Mouse (Mus musculus): ENCODE data around the gene Thrap3.
"Not testable (repeated sequence)": the region's sequence is repeated elsewhere in the genome, so short reads cannot be mapped to it uniquely, and the experiment has no call there.

The Thrap3 gene

DNA sequence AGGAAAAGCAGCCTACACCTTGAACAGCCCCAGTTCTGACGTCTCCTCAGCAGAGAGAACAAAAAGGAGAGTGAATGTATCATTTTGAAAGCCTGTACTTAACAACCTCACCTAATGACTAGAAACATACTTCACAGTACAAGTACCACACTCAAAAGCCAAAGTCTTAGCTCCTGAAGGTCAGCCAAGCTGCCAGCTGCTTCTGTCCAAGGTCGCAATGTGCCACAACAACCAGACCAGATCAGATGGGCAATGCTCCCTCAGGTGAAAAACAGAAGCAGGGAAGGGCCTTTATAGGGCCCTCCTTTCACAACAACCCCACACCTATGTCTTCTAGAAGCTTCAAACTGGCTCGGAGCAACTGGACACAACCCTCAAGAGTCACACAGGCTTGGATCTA lies 36.5 kb downstream of the Thrap3 start:
- no peak for DNase-seq (ENCODE audit: low read depth)

DNA sequence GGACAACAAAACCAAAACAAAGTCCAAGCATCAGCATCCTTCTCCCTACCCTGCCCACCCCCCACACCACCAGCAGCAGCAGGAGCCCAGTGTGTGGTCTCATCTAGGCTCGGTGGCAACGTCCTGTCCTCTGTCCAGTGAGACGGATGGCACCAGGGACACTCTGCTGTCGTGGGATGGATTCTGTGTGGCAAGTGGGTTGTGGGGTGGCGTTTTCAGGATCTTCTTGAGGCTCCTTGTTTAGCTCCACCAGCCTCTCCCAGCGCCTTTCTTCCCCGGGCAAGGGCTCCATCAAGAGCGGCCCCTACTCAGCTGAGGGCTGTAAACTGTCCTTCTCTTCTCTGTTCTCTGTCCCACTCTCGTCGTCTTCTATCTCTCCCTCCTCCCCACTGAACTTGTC lies 37.5 kb downstream of the Thrap3 start:
- not testable (repeated sequence) for DNase-seq (ENCODE audit: low read depth)

DNA sequence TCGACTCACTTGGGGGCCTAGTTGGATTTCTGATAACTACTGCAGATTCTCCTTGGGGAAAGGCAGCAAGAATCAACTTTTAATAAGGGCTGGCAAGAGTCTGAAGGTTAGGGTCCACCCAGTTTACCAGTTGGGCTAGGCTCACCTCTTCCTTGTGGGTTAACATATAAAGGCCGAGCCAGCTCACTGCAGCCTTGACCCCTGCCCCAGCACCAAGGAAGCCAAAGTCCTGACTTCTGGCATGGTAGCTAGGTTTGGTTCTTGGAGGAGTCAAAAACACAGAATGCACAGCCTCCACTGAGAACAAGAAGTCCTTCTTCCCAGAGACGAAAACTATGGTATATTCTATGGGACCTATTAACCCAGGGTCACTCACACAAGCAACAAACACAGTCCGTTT lies 38.9 kb downstream of the Thrap3 start:
- no peak for DNase-seq (ENCODE audit: low read depth)

DNA sequence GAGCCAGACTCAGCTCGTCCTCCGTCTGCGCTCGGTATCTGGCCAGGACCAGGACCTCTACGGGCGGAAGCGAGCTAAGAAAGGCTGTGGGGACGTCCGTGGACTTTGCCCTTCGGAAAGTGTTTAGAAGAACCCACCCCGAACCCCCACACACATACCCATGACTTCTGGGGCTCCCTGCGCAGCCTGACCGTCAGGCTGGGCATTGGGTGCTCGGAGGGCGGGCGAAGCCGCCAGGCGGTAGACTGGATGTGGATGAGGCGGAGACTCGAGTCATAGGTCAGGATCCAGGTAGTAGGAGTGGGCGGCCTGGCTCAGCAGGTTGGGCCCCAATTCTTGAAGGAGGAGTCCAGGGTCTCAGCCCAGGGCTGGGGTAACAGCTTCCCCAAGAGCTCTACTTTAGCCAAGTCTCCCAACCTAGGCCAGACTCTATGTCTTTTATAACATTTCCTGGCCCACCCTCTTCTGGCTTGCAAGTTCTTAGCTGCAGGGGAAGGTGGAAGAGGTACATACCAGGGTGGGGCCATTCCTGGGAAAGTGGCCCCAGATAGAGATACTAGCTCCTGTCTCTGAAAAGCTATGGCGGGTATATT lies 39.4 kb downstream of the Thrap3 start, which contains the start of gene Sh3d21:
Gene Sh3d21 (minus strand): TSS at position 425 of the 593 bp plus-strand sequence.
- DNase-seq (ENCODE audit: low read depth), result peak; percentile 21

DNA sequence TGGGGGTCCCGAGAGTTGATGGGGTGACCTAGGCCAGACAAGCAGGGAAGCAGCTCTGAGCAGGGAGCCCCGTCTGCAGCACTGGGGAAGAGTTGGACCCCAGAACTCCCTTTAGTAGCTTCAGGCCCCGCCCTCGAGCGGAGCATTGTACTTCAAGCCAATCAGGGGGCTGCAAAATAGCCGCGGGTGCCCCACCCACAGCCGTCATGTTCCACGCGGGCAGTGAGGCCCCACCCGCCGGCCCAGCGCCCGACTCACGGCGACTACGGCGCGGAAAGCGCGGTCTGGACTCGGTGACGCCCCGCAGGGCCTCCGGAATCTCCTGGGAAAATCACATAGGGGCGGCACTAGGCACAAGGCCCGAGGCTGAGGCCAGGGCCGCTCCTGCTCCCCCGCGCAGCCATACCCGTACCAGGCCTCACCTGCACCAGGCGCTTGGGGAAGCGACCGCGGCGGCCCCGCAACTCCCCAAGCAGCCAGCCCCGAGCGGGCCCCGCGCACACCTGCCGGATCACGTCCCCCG lies 40.0 kb downstream of the Thrap3 start:
- peak; percentile 77 for DNase-seq (ENCODE audit: low read depth)

DNA sequence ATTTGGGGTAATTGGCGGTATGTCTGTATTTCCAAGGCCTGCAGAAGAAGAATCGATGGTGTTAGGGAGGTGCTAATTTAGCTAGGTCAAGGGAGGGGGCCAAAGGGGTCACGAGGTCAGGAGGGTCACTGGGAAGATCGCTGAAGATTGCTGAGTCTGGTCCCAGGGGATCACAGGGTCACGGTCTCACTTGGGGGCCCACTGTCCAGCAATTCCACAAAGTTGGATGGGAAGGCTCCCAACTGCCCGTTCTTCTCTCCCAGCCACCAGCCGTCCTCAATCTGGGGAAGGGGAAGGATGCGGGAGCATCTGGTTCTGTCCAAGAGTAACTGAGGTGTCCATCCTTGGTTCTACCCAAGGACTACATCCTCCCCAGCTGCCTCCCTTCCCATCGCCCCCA lies 40.6 kb downstream of the Thrap3 start:
- no peak for DNase-seq (ENCODE audit: low read depth)

DNA sequence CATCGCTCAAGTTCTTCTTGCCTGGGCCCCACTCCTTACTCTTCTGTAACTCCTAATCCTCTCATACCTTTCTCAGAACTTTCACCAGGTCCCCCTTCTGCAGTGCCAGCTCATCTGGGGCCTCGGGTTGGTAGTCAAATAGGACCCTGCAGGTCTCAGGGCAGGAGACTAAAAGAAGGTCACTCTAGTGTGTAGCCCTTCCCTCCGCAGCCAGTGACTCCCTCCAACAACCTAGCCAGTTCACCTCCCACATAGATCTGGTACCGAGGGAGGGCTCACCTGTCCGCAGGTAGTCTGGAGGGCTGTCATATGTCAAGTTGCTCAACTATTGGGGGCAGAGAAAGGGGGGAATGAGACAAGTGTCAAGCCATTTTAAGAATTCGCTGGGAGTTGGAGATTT lies 41.1 kb downstream of the Thrap3 start:
- DNase-seq (ENCODE audit: low read depth), result no peak

DNA sequence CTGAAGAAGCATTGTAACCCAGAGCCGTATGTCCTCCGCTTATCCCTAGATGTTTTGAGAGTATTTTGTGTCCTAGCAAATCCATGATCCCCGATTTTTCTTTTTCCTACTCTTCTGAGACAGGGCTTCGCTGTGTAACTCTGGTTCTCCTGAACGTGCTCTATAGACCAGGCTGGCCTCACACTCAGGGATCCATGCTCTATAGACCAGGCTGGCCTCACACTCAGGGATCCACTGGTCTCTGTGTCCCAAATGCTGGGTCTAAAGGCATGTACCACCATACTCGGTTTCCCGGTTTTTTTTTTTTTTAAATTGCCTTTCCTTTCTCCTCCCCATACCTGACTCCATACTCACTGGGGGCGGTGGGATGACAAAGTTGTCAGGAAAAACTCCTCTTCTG lies 41.6 kb downstream of the Thrap3 start:
- DNase-seq (ENCODE audit: low read depth), result no peak

DNA sequence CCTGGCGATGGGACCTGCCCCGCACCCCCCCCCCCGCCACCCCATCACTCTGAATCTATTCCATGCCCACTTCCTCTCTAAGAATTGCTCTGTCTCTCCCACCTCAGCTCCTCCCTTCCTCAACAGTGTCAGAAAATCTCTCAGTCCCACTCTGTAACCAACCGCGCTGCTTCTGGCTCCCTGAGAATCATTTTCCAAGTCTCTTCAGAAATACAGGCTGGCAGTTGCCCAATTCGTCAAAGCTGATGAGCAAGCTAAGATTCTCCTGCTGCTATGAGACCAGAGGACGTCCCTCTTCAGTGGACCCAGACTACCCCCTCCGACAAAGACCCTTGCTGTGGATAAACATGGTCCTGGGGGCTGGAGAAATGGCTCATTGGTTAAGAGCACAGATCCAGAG lies 43.1 kb downstream of the Thrap3 start:
- DNase-seq (ENCODE audit: low read depth), result no peak

DNA sequence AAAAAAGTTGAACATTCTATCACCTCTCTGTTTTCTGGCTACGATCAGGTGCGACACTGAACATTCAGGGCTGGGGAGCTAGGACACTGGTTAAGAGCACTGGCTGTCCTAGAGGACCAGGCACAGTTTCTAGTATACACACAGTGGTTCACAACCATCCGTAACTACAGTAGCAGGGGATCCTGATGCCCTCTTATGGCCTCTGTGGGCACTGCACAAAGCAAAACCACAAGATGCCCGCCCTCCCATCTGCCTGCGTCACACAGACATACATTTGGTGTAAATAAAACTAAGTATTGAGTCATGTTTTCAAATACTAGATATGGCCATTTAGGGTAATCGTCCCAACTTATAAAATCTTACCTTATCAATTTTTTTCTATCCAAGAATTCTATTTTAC lies 45.0 kb downstream of the Thrap3 start:
- peak; percentile 34 for DNase-seq (ENCODE audit: low read depth)

DNA sequence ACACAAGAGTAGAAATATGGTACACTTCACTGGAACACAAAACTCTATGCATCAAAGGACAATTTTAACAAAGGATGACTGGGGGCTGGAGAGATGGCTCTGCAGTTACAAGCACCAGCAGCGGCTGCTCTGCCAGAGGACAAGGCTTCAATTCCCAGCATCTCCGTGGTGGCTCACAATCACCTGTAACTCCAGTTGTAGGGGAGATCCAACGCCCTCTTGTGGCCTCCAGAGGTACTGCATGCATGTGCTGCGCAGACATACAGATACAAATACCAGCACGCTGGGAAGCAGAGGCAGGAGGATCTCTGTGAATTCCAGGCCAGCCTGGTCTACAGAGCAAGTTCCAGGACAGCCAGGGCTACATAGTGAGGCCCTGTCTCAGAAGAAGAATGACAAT lies 45.9 kb downstream of the Thrap3 start:
- DNase-seq (ENCODE audit: low read depth), result no peak

DNA sequence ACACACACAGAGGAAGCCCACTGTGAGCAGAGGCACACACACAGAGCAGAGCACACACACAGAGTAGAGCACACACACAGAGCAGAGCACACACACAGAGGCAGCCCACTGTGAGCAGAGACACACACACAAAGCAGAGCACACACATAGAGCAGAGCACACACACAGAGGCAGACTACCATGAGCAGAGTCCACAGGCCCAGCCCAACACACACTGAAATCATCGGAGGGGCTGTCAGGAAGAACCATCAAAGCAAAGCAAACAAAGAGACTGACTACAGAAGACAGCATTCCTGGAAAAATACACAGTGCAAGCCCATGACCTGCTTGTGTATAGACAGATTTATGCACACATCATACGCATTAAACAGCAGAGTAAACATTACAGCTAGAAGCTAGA lies 46.7 kb downstream of the Thrap3 start:
- DNase-seq (ENCODE audit: low read depth), result no peak

DNA sequence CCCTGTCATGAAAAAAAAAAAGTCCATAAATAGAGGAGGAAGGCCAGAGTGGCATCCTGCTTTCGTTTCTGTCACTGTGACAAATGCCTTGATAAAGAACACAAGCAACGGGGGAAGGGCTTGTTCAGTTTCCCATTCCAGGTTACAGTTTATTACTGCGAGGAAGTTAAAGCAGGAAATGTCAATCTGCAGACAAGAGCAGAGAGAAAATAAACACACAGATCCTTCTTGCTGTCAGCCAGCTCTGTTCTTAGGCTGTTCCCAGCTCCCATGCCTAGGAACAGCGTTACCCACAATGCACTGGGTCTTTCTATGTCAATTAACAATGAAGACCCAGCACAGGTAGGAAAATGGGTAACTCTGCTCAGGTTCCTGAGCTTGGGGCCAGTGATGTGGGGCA lies 47.4 kb downstream of the Thrap3 start:
- no peak for DNase-seq (ENCODE audit: low read depth)

DNA sequence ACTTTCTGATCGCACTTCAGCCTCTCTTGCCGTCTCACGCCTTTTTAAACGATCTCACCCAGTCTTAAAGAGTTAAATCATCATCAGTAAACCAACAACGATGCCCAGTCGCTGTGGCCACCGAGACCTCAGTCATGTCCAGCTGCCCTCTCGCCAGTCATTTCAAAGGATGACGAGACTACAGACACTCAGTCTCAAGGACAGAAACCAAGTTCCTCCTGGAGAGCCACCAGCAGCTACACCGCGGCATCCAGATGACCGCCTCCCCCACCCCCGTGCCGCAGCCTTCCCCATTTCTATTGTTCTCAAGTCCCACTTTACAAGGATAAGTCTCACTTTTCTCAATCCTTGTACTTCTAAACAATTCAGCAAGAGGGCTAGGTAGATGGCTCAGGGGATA lies 49.7 kb downstream of the Thrap3 start:
- DNase-seq (ENCODE audit: low read depth), result no peak

DNA sequence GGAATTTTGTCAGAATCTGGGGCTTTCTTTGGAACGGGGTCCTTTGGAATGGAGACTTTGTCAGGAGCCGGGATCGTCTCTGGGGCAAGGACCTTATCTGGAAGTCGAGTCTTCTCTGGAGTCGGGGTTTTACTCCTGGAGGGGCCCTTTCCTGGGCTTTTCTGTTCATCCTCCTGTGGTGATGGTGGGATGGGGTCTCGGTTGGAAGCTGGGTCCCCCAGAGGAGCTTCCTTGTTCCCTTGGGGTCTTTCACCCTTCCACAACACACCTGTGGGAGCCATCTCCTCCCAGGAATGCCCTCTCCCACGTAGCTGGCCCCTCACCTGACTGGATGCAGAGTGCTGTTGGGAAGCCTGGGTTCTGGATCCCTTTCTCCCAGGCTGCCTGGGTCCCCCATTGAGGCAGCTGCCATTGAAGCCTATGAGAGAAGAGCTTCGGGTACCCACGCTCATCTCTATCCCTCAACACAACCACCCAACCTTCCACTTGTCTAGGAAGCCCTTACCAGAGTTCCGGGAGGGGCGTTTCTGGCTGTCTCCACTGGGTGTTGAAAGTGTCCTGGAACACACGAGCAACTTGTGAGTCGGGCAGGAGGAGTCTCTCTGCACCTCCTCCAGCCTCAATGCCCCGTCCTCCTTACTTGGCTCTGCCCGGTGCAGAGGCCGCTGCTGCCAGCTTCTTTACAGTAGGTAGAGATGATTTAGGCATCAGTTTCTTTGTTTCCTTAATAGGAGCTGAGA lies 50.7 kb downstream of the Thrap3 start:
- no peak for DNase-seq (ENCODE audit: low read depth)

DNA sequence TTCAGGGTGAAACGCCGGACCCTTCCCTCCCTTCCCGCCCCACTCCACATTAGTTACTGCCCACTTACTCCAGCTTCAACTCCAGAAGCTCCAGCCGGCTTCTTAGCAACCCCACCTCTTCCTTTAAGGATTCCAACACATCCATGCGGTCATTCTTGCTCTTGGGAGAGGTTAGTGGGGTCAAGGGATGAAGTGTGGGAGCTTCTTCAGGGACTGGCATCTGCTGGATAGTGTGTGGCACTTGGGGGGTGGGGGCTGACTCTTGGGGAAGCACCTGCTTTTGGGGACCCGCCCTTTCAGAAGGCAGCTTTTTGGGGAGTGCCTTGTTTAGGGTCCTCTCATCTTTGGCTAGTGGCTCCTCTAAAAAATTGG lies 51.6 kb downstream of the Thrap3 start:
- DNase-seq (ENCODE audit: low read depth), result no peak

DNA sequence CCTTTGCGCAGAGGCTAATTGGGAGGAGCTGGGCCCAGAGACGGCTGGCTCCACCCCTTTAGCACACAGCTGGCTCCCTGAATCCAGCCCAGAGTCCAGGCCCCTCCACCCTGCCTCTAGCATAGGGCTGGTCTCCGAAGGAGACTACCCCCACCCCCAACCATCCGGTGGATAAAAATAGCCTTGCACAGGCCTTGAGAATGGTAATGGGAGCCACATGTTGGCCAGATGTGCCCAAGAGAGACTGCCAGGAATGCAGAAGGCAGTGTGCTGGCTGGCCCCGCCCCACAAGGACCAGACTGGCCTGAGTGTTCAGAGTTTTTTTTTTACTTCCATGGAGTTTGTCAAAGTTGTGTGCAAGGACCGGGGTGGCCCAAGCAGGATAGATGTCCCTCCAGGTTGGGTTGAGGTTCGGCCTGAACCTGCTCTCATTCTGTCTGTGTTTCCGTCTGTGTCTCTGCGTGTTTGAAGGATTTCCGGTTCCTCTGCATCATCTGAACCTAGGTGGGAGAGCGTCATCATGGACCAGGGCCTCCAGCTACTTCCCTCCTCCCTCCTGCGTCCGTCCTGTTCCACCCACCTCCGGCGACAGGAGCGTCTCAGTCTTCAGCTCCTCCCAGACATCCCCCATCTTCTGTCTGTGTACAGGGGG lies 52.1 kb downstream of the Thrap3 start:
- no peak for DNase-seq (ENCODE audit: low read depth)

DNA sequence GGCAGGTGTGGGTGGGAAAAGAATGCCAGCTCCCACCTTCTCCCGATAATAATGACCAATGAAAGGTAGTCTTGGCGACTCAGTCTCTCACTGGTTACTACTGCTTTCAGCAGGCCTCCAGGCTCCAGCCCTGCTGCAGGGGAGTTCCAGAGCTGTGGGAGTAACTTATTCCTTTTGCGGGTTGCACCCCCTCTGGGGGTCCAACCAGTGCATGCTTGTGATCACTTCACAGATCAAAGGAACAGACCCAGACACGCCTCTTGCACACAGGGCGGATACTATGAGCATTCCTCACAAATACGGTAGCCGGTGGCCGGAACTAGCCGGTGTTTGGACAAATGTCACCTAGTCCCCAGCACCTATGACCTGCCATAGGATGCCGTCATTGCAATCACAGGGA lies 52.8 kb downstream of the Thrap3 start:
- no peak for DNase-seq (ENCODE audit: low read depth)

DNA sequence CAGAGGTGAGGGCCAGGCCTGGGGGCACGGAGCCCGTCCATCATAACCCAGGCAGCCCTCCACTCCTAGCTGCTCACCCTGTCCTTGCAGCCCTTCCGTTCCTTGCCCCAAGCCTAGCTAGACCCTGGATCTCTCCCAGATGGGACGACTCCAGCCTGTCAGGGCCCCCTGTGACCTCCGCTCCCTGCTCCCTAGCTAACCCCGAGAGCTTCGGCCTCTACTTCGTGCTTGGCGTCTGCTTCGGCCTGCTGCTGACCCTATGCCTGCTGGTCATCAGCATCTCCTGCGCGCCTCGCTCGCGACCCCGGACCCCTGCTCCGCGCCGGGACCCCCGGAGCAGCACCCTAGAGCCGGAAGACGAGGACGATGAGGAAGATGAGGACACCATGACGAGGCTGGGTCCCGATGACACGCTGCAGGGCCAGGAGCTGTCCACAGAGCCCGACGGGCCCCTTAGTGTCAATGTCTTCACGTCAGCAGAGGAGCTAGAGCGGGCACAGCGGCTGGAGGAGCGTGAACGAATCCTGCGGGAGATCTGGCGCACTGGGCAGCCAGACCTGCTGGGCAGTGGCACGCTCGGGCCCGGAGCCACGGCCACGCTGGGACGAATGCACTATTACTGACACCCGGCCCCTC lies 53.4 kb downstream of the Thrap3 start:
- DNase-seq (ENCODE audit: low read depth), result no peak

DNA sequence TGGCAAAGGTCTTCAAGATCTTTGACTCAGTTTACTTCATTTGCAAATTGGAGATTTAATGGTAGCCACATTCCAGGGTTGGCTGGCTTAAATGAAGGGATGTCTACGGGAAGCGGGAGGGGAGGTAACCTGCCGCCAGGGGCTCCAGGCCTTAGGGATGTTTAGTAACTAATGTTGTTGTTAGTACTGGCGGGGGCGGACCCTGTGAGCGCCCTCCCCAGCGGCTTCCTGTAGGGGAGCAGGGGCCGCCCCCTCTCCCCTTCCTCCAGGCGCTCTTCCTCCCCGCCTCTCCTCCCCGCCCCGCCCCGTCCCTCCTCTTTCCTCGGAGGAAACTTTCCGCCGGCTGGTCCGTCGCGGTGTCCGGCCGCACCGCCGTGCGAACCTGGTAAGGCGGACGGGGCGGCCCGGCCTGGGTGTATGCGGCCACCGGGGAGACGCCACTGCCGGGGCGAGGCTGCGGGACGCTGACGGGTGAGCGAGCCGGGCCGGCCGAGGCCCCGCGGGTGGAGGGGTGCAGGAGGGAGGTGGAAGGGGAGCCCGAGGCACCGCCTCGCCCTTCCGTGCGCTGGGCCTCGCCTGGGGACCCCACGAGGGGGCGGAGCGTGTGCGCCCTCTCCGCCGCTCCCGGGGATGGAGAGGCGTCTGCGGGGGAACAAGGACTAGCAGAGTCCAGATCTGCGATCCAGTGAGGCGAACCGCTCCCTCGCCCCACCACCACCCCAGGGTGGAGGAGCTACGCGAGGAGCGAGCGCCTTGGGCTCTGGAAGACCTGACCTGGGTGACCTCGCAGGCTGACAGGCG lies 54.2 kb downstream of the Thrap3 start:
- DNase-seq (ENCODE audit: low read depth), result no peak

DNA sequence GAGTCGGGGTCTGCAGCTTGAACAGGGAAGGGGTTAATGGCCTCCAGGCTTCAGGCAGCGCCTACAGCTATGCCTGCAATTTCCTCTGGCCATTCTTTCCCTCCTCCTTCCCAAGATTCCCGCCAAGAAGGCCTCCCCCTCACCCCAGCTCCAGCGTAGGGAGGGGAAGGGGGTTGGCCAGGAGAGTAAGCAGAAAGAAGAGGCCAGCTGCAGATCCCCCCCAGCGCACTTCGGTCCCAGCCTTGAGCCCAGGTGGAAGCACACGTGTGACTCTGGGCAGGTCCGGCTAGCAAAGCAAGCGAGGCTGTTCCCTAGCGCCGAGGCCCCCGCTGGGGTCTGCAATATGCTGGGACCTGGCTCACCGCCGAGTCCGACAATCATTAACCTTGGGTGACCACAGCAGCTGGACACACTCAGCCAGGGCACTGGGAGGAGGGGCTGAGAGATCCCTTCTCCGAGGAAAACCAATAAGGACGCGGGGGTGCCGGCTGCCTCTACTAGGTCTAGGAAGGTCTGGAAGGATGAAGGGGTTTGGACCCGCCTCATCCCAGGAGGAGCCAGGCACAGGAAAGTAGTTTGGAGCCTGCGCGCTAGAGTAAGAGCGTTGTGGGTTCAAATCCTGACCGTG lies 54.9 kb downstream of the Thrap3 start, which contains the start of gene Eva1b:
Gene Eva1b (plus strand): TSS at position 212 of the 628 bp plus-strand sequence.
- no peak for DNase-seq (ENCODE audit: low read depth)
